ENCODE assay signal across 1 mouse cellular context in the genomic region with DNA sequence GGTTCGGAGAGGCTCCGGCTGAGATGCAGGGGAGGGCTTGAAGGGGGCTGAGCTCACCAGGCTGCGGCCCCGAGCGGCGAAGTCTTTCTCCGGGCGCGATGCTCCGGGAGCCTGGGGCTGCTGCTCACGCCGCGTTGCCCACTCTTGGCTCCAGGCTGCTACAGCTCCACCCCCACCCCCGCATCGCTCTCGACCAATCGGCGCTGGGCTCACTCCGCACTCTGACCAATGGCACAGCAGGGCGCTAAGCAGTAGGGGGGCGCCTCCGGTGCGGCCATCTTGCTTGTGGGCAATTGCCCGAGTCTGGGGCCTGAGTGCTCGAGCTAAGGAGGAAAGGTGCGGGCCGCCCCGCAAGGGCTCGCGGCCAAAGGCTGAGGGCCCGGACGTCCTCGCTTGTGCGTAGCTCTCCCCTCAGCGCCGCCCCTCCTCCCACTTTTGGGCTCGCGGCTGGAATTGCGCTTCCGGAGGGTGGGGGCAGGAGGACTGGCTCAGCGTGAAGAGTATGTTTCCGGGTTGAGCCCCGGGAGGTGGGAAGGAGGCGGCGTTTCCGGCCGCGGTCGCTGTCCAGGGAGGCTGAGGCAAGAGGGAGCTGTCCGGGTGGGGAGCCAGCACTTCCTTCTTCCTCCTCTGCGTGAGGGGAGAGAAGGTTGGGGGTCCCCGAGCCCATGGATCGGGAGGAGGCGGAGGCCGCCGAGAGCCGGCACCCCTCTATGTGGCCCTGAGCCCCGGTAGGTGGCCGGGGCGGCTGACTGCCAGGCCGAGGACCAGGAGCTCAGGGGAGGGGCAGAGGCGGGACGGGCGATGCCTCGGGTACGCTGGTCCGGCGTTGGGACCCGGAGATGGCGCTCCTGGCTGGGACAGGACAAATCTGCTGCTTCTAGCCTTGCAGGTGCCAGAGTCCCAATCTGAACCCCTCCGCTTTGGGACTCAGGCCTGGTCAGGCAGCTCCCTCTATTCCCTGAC.
TF ChIP-seq lines count a peak whose summit lies in the region.

Gene Ncdn, minus strand, starts transcription at position 171 of the 963 bp plus-strand sequence.
Gene AU040320, plus strand, starts transcription at position 277 of the 963 bp plus-strand sequence.

TF ChIP-seq in CH12.LX, 34 proteins besides CTCF, POLR2A, EP300 and RAD21:
- no peak for TF ChIP-seq PAX5 (IDR thresholded peaks at IDR 0.05; ENCODE audit: low read length)
- TF ChIP-seq SIN3A (IDR thresholded peaks at IDR 0.05; ENCODE audit: low read length): peak; percentile 79
- peak; percentile 99 for TF ChIP-seq MAZ (IDR thresholded peaks at IDR 0.05; ENCODE audit: low read depth, low read length)
- peak; percentile 54; the same call in 1 of the 2 replicates for TF ChIP-seq MEF2A (IDR thresholded peaks at IDR 0.05; ENCODE audit: borderline replicate concordance, low read depth, low read length)
- no peak for TF ChIP-seq MAFK (IDR thresholded peaks at IDR 0.05; ENCODE audit: insufficient replicate concordance, low read length)
- TF ChIP-seq BHLHE40 (IDR thresholded peaks at IDR 0.05; ENCODE audit: low read depth, low read length): peak; percentile 30; the same call in 1 of the 2 replicates
- peak; percentile 27; the same call in 1 of the 2 replicates for TF ChIP-seq IRF4 (IDR thresholded peaks at IDR 0.05; ENCODE audit: low read depth, low read length)
- TF ChIP-seq JUND (conservative IDR thresholded peaks at IDR 0.05; ENCODE audit: low read depth, low read length): 0 out of 2 replicates have a peak, but pooled peaks have one; percentile 1
- peak; percentile 92 for TF ChIP-seq ELF1 (IDR thresholded peaks at IDR 0.05; ENCODE audit: low read depth, low read length)
- TF ChIP-seq USF2 (conservative IDR thresholded peaks at IDR 0.05; ENCODE audit: low read depth, low read length): no peak
- TF ChIP-seq TBP (conservative IDR thresholded peaks at IDR 0.05; ENCODE audit: low read depth, low read length): no peak
- TF ChIP-seq E2F4 (IDR thresholded peaks at IDR 0.05; ENCODE audit: insufficient replicate concordance, low read depth, low read length): no peak
- TF ChIP-seq SMC3 (IDR thresholded peaks at IDR 0.05; ENCODE audit: low read depth, low read length): no peak
- peak; percentile 81 for TF ChIP-seq MXI1 (IDR thresholded peaks at IDR 0.05; ENCODE audit: low read depth, low read length)
- TF ChIP-seq MAX (IDR thresholded peaks at IDR 0.05; ENCODE audit: low read length): peak; percentile 60; the same call in 1 of the 2 replicates
- TF ChIP-seq MYC (IDR thresholded peaks at IDR 0.05; ENCODE audit: low read depth, low read length): peak; percentile 68; the same call in 1 of the 2 replicates
- peak; percentile 99 for TF ChIP-seq KAT2A (IDR thresholded peaks at IDR 0.05; ENCODE audit: insufficient replicate concordance, low read length)
- peak; percentile 97 for TF ChIP-seq HCFC1 (IDR thresholded peaks at IDR 0.05; ENCODE audit: low read depth, low read length)
- no peak for TF ChIP-seq USF1 (IDR thresholded peaks at IDR 0.05; ENCODE audit: low read depth, low read length)
- peak; percentile 79 for TF ChIP-seq NRF1 (IDR thresholded peaks at IDR 0.05; ENCODE audit: low read depth, low read length)
- TF ChIP-seq UBTF (IDR thresholded peaks at IDR 0.05; ENCODE audit: low read depth, low read length): no peak
- no peak for TF ChIP-seq ZC3H11A (IDR thresholded peaks at IDR 0.05; ENCODE audit: low read depth, low read length)
- no peak for TF ChIP-seq ZNF384 (IDR thresholded peaks at IDR 0.05; ENCODE audit: low read depth, low read length)
- TF ChIP-seq TCF12 (IDR thresholded peaks at IDR 0.05; ENCODE audit: low read depth, low read length): peak; percentile 78
- no peak for TF ChIP-seq ETS1 (conservative IDR thresholded peaks at IDR 0.05; ENCODE audit: low read depth, low read length)
- TF ChIP-seq ZKSCAN1 (IDR thresholded peaks at IDR 0.05; ENCODE audit: borderline replicate concordance, low read depth, low read length): no peak
- TF ChIP-seq RCOR1 (conservative IDR thresholded peaks at IDR 0.05; ENCODE audit: low read depth, low read length): no peak
- TF ChIP-seq CHD1 (IDR thresholded peaks at IDR 0.05; ENCODE audit: low read depth, low read length): no peak
- TF ChIP-seq POLR2AphosphoS2 (IDR thresholded peaks at IDR 0.05; ENCODE audit: low read depth, low read length): peak; percentile 49; the same call in 1 of the 2 replicates
- 0 out of 2 replicates have a peak, but pooled peaks have one; percentile 60 for TF ChIP-seq ZMIZ1 (IDR thresholded peaks at IDR 0.05; ENCODE audit: low read depth, low read length)
- TF ChIP-seq GABPA (IDR thresholded peaks at IDR 0.05; ENCODE audit: insufficient replicate concordance, low read depth, low read length): peak; percentile 90; the same call in 1 of the 2 replicates
- no peak for TF ChIP-seq JUN (IDR thresholded peaks at IDR 0.05; ENCODE audit: insufficient read depth, low read depth, low read length)
- peak; percentile 71 for TF ChIP-seq NELFE (IDR thresholded peaks at IDR 0.05; ENCODE audit: low read depth, low read length)
- peak; percentile 99 for TF ChIP-seq CHD2 (IDR thresholded peaks at IDR 0.05; ENCODE audit: low read length)
